Mouse (Mus musculus) kidney, postnatal 0 days (tissue): ENCODE measurements around the gene Osbpl3. TPM values are rescaled to one million over a fixed set of nuclear protein-coding genes. Genes with fewer than 3 reads are reported as not detected.

Experiments
- ATAC-seq: fragments of 200-750 bp; cut with Nextera tagmentation; replicated peaks from 2 replicates; pipeline ENCODE4 v1.8.0; 2017; ENCODE audit warnings: low read depth, moderate number of reproducible peaks, moderate TSS enrichment, moderate library complexity; ENCODE audit not compliant: low FRiP score
- DNase-seq: peaks from one replicate; pipeline ENCODE4 v3.0.0-alpha.2; 2016; ENCODE audit warnings: low spot score
- H3K27ac ChIP-seq: fragments of 300-500 bp; sonication (generic); 2 replicates; pipeline ENCODE4 v1.5.1; 2014; ENCODE audit warnings: mild to moderate bottlenecking
- H3K27me3 ChIP-seq: fragments of 300-500 bp; sonication (generic); 2 replicates; pipeline ENCODE4 v1.6.1; 2014; ENCODE audit warnings: low read length, mixed read lengths; ENCODE audit not compliant: insufficient read depth
- H3K36me3 ChIP-seq: fragments of 300-500 bp; sonication (generic); 2 replicates; pipeline ENCODE4 v1.6.1; 2014; ENCODE audit warnings: low read length, mixed read lengths; ENCODE audit not compliant: insufficient read depth
- H3K4me1 ChIP-seq: fragments of 300-500 bp; sonication (generic); replicated peaks from 2 replicates; pipeline ENCODE4 v1.6.1; 2014; ENCODE audit warnings: antibody characterized with exemption, low read length, mixed read lengths; ENCODE audit not compliant: insufficient read depth
- H3K4me2 ChIP-seq: fragments of 300-500 bp; sonication (generic); 2 replicates; pipeline ENCODE4 v1.6.1; 2014; ENCODE audit warnings: mild to moderate bottlenecking, low read length, moderate library complexity, mixed read lengths
- H3K4me3 ChIP-seq: fragments of 300-500 bp; sonication (generic); replicated peaks from 2 replicates; pipeline ENCODE4 v1.5.1; 2014; ENCODE audit warnings: low read depth, low read length
- H3K9ac ChIP-seq: fragments of 300-500 bp; sonication (generic); 2 replicates; pipeline ENCODE4 v1.6.1; 2014; ENCODE audit warnings: low read depth, low read length
- H3K9me3 ChIP-seq: fragments of 300-500 bp; sonication (generic); replicated peaks from 2 replicates; pipeline ENCODE4 v1.6.1; 2016; ENCODE audit warnings: low read length, inconsistent platforms, mixed read lengths
- CTCF ChIP-seq: IDR thresholded peaks from 2 replicates; pipeline ENCODE4 v1.5.1; 2016; ENCODE audit warnings: antibody characterized with exemption, low read depth, mild to moderate bottlenecking, moderate library complexity
- WGBS: fragments of 180-500 bp; shearing (Covaris S2); extraction: QIAGEN DNeasy Blood & Tissue Kit; methylation state at CpG from one replicate; pipeline ENCODE4 v1.1.7; 2014; 5-methylcytosine and 5-hydroxymethylcytosine counted together
- polyA plus RNA-seq: library from polyadenylated mRNA; unstranded; fragments of >200 nt; fragmentation: Nextera tagmentation; extraction: Ambion mirVana; gene quantifications from 2 replicates; pipeline ENCODE4 v1.2.1, GENCODE M21; 2015

Gene Osbpl3
- polyA plus RNA-seq, 1 experiment from 2014 or later = 17.4 TPM

- H3K9me3 ChIP-seq = no peaks in the 10 kb centered on the region
- H3K27ac ChIP-seq = 0 out of 2 replicates have a peak overlapping the region, but pooled peaks have one; percentile 50
- peak overlapping the region; percentile 52; the same call in 1 of the 2 replicates for H3K9ac ChIP-seq
- H3K36me3 ChIP-seq = no peaks in the 10 kb centered on the region
- H3K4me1 ChIP-seq = peaks cover 11% of the 10 kb centered on the region
- WGBS = 30% methylated on average over 7 of the region's 7 CpGs
- H3K27me3 ChIP-seq = no peaks in the 10 kb centered on the region
- peak overlapping the region; percentile 46; the same call in 1 of the 2 replicates for H3K4me3 ChIP-seq
- DNase-seq = peak; percentile 4
- TF ChIP-seq CTCF = no peak
- peak overlapping the region; percentile 73 for H3K4me2 ChIP-seq
- ATAC-seq = 0 out of 2 replicates have a peak, but pooled peaks have one; percentile 30
Measured at GRCm38 (mm10) chr6:50262310-50262709, 193.7 kb downstream of the Osbpl3 start.

- Histone ChIP-seq H3K4me2 (peak overlapping the region; percentile 73), H3K9ac (peak overlapping the region; percentile 52), H3K9me3 (no peaks in the 10 kb centered on the region), H3K4me3 (peak overlapping the region; percentile 46), H3K36me3 (no peaks in the 10 kb centered on the region), H3K4me1 (peaks cover 11% of the 10 kb centered on the region), H3K27me3 (no peaks in the 10 kb centered on the region), H3K27ac (peak overlapping the region; percentile 50; the same call in 1 of the 2 replicates)
- DNase-seq = no peak
- WGBS = 1% methylated on average over 6 of the region's 6 CpGs
- peak; percentile 51 for ATAC-seq
- no peak for TF ChIP-seq CTCF
Measured at GRCm38 (mm10) chr6:50261922-50262261, 194.1 kb downstream of the Osbpl3 start.

GRCm38 (mm10) chr6:50261201-50261921 is 194.6 kb downstream of the Osbpl3 start:
- peak; percentile 96 for ATAC-seq

GRCm38 (mm10) chr6:50255356-50255755 is 200.6 kb downstream of the Osbpl3 start:
- Histone ChIP-seq H3K27me3 (no peaks in the 10 kb centered on the region), H3K4me1 (peaks cover 6% of the 10 kb centered on the region; the same call in 1 of the 2 replicates), H3K36me3 (no peaks in the 10 kb centered on the region), H3K27ac (no peak overlapping the region), H3K4me3 (no peak overlapping the region), H3K4me2 (no peak overlapping the region), H3K9ac (no peak overlapping the region), H3K9me3 (no peaks in the 10 kb centered on the region)
- no peak for TF ChIP-seq CTCF
- 65% methylated on average over 5 of the region's 5 CpGs for WGBS
- no peak for ATAC-seq
- no peak for DNase-seq

More at GRCm38 (mm10) chr6:50261201-50261921, 194.6 kb downstream of the Osbpl3 start:
- Histone ChIP-seq H3K36me3 (no peaks in the 10 kb centered on the region), H3K4me3 (peak overlapping the region; percentile 46), H3K27me3 (no peaks in the 10 kb centered on the region), H3K9me3 (no peaks in the 10 kb centered on the region), H3K4me1 (peaks cover 11% of the 10 kb centered on the region), H3K27ac (0 out of 2 replicates have a peak overlapping the region, but pooled peaks have one; percentile 50), H3K9ac (peak overlapping the region; percentile 52), H3K4me2 (peak overlapping the region; percentile 73)
- 3% methylated on average over 33 of the region's 35 CpGs for WGBS
- peak; percentile 91 for DNase-seq
- TF ChIP-seq CTCF = no peak

- no peak for TF ChIP-seq CTCF
- no peaks in the 10 kb centered on the region for H3K27me3 ChIP-seq
- WGBS = 49% methylated on average over 10 of the region's 10 CpGs
- ATAC-seq (no peak; the same call in 1 of the 2 replicates), DNase-seq (peak; percentile 29)
- peaks cover 6% of the 10 kb centered on the region; the same call in 1 of the 2 replicates for H3K4me1 ChIP-seq
- H3K27ac ChIP-seq = no peak overlapping the region; the same call in 1 of the 2 replicates
- H3K4me3 ChIP-seq = no peak overlapping the region
- no peaks in the 10 kb centered on the region for H3K36me3 ChIP-seq
- no peak overlapping the region for H3K4me2 ChIP-seq
- H3K9ac ChIP-seq = no peak overlapping the region
- H3K9me3 ChIP-seq = no peaks in the 10 kb centered on the region
Measured at GRCm38 (mm10) chr6:50254723-50255184, 201.2 kb downstream of the Osbpl3 start.

GRCm38 (mm10) chr6:50252690-50253089 is 203.3 kb downstream of the Osbpl3 start:
- no peak for ATAC-seq
- no peaks in the 10 kb centered on the region for H3K9me3 ChIP-seq

More at GRCm38 (mm10) chr6:50252690-50253089, 203.3 kb downstream of the Osbpl3 start:
- Histone ChIP-seq H3K36me3 (no peaks in the 10 kb centered on the region), H3K27me3 (no peaks in the 10 kb centered on the region), H3K9ac (no peak overlapping the region), H3K4me1 (peaks cover 6% of the 10 kb centered on the region; the same call in 1 of the 2 replicates), H3K27ac (no peak overlapping the region), H3K4me2 (no peak overlapping the region), H3K4me3 (no peak overlapping the region)
- DNase-seq = no peak
- 50% methylated on average over 5 of the region's 5 CpGs for WGBS
- no peak for TF ChIP-seq CTCF
